Mouse (Mus musculus) cerebellum, postnatal 10 days (tissue): ENCODE data around the gene Smarca2.
"Not testable (repeated sequence)": the region's sequence is repeated elsewhere in the genome, so short reads cannot be mapped to it uniquely, and the experiment has no call there.

Source experiments
- DNase-seq, 2 experiments: peaks; one replicate each; pipeline ENCODE4 v3.0.0; 2021; ENCODE audit warnings: mixed read lengths in 2 of 2

The Smarca2 gene

DNA sequence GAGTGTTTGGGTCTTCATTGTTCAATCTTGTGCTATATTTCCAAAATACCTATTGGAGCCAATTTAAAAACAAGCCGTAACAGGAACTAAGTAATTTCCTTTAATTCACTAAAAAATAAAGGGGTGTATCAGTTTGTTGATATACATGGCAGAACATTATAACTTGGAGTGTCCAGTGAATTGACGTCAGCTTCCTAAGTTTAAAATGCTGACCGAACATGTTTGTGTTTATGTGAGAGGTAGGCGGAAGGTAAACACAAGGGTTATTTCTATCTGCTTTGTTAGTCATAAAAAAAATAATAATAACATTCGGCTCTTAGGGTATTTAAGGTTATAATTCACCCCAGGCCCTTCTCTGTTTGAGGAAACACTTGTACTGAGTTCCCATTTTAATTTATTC, 12.4 kb downstream of the Smarca2 start:
- DNase-seq: no peak

DNA sequence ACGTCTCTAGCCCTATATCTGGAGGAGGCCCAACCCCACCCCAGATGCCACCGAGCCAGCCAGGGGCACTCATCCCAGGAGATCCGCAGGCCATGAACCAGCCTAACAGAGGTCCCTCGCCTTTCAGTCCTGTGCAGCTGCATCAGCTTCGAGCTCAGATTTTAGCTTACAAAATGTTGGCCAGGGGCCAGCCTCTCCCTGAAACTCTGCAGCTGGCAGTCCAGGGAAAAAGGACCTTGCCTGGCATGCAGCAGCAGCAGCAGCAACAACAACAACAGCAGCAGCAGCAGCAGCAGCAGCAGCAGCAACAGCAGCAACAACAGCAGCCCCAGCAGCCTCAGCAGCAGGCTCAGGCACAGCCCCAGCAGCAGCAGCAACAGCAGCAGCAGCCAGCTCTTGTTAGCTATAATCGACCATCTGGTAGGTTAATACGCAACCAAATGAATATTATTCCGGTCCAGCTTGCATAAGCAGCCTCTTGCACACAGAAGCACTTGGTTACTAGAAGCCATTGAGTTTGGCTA, 25.9 kb downstream of the Smarca2 start:
- DNase-seq: peak; percentile 48 to 53

DNA sequence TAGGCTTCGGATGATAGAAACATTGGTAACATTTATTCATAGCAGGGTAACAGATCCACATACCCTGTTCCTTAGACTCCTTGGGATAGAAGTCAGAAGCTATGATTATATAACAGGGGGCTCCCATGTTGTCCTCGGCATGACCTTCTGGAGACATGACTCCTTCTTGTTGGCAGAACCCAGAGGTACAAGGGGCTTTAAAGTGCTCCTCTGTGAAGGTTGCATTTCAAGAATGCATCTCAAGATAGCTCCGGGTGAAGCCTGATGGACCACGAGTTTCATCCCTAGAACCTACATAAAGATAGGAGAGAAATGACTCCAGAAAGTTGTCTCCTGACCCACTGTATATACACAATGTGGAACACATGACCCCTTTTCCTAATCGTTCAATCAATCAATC, 27.4 kb downstream of the Smarca2 start:
- no peak for DNase-seq

DNA sequence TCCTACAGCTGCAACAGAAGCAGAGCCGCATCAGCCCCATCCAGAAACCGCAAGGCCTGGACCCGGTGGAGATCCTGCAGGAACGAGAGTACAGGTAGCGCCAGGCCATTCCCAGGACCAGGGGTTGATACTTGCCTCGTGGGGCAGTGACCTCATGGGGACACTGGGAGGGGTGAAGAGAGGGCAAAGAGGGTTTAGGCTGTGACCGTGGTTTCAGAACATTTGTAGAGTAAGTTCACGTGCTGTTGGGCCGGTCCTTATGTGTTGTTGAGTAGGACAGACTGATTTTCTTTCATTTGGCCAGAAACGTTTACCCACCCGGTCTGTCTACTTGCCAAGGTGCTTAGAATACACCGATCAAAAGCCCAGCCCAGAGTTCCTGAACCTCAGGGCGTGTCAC, 35.7 kb downstream of the Smarca2 start:
- DNase-seq: no peak

DNA sequence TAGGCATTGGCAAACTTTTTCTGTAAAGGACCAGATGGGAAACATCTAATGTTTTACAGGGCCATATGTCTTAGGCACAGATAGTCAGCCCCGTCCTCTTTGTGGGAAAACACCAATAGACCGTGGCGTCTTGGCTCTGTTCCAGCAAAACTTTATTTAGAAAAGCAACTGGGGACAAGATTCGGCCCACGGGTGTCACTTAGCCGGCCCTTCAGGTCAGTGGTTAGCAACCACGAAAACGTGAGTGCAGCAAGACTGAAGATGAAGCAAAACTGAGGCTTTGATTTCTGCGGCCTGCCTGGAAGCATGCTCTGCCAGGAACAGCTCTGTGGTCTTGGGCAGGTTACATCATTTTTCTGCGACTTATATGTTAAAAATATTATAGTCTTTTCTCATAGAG, 36.4 kb downstream of the Smarca2 start:
- peak in 1 of 2 experiments; percentile 22 for DNase-seq

DNA sequence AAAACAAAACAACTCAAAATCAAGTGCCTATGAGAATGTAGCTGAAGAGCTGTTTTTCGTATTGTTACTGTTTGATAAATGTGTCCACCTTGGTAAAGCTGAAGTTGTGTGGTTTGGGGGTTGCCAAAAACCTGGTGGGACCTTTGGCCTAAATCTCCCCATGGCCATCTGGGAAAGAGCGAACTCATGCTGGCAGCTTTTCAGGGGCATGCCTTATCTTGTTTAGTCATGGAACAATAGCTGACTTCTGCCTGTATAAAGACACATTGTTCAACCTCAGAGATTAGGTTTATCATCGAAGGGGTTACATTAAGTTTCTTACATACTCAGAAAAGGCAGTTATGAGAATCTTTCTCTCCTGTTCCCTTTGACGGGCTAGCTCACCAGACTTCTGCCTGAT, 38.2 kb downstream of the Smarca2 start:
- DNase-seq: peak; percentile 80 to 85

DNA sequence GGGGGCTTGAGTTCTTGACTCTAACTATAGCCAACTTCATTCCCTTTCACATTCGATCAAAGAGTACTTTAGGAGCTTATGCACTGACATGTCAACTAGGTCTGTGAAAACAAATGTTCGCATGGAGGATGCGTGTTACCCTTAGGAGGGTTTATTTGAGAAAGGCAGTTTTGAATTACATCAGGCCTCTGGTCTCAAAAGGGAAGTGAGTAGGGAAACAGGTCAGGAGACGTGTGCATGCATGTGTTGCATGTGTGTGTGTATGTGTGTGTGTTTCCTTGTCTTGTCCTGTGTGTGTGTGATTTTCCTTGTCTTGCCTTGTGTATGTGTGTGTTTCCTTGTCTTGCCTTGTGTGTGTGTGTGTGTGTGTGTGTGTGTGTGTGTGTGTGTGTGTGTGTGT, 39.1 kb downstream of the Smarca2 start:
- DNase-seq: no peak

DNA sequence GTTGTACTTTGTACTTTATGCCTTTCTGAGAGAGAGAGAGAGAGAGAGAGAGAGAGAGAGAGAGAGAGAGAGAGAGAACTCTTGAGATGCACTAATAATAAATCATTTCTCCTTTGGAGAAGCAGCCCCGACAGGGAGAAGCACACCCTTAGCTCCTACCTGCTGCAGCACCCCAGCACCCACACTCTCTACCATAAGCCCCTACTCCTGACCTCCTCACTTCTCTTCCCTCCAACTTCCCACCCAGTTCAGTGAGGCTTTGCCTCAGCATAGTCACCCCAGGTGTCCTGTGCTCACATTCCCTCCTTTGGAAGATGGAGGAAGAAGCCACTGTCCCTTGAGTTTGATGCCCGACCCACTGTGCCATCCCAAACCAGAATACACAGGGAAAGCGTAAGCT, 40.2 kb downstream of the Smarca2 start:
- DNase-seq: no peak

DNA sequence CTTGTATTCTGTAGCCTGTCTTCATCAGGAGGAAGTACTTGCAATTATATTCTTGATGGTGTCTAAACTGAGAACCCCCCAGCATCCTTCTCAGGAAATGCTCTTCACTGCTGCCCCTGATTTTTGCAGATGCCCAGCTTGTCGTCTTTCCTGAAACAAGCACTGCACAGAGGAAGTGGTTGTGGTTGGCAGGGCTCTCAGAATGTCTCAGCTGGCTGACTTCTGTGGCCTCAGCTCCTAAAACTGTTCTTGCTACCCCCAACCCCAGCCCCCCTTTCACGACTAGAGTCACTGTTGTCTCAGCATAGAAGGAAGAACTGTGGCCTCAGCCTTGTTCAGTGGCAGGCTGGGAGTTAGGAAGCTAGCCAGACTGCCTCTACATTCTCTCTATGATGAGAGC, 41.3 kb downstream of the Smarca2 start:
- no peak for DNase-seq

DNA sequence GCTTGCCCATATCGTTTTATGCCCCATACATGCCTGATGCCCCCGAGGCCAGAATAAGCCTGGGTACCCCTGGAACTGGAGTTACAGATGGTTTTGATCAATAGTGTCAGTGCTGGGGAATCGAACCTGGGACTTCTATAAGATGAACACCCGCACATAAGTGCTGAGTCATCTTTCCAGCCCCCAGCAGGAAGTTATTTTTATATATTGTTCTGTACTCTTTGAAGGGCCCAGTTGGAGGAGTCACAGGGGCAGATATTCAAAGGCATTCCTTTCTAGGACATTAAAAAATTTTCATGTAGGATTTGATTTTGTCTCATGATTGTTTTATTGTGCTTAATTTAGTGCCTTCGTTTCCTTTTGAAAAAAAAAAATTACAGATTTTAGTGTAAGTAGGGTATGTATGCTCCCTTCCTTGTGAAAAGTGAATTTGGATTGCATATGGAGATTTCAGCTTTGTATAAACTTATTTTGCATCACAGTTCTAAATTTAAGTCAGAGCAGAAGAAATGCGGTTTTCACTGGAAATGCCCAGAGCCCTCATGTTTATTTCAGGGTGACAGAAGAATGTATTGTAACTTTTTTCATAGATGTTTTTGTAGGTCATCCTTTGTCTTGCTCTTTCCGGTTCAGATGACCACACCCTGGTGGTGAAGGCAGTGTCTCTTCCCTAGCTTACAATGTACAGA, 45.9 kb downstream of the Smarca2 start:
- no peak for DNase-seq

DNA sequence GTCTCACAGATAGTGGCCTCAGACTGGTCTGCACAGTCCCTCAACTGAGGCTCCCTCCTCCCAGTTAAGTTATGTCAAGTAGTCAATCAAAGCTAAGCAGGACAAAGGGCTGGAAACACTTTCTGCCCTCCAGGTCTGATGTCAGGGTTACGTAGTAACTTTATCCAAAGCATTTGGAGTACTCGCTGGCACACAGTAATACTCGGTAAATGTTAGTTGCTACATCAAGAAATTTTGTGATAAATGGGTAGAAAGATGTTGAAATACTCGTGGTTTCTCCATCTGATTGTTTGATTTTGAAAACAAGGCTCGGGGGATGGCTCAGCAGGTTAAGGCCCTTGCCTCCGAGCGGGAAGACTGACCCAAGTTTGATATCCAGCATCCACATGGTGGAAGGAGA, 53.5 kb downstream of the Smarca2 start:
- DNase-seq: no peak

DNA sequence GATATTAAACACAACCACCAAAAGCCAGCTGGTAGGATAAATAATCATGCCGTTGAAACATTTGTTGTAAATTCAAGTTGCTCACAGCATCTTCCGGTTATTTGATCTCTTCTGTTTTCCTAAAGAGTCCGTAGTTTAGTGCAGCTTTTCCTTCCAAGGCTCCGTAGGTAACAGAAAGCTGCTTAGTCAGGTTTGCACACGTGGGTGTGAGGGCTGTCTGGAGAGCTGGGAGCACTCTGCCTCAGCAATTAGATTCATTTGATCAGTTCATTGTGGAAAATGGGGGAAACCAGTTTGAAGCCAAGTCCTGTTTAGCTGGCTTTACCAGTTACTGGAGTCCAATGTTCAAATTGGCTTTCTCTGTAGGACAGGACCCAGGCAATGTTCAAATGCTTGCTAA, 55.1 kb downstream of the Smarca2 start:
- DNase-seq: no peak

DNA sequence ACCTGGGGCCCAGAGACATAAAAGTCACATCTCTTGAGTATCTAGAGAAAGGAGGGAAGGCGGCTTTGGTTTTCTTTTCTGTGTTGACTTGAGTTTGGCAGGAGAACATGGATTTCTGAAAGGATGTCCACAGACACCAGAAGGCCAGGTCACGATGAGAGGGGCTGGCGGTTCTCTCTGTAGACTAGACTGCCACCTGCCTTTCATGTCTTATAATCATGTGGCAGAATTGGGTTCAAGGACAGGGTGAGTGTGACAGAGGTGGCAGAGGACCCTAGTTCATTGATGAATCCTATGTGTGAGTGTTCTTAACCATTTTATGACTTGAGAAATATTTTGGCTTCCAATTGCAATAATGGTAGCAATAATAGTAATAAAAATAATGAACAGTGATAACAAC, 56.3 kb downstream of the Smarca2 start:
- peak in 1 of 2 experiments; percentile 30 for DNase-seq

DNA sequence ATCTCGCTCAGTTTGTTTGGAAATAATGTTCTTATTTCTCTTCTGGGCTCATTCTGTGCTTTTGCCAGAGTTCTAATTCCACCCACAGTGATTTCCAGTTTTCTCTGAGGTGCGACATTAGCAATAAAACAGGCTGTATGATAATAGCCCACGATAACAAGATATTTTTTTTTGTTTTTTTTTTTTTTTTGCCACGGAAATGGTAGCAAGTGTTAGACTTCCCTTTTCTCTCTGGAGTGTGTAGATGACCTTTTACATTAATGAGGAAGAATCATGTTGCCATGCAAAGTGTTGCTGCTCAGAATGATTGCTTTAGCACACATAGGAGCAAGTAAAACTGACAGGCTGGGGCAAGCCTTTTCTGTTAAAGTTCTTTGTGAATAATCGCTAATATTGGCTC, 61.5 kb downstream of the Smarca2 start:
- DNase-seq: no peak

DNA sequence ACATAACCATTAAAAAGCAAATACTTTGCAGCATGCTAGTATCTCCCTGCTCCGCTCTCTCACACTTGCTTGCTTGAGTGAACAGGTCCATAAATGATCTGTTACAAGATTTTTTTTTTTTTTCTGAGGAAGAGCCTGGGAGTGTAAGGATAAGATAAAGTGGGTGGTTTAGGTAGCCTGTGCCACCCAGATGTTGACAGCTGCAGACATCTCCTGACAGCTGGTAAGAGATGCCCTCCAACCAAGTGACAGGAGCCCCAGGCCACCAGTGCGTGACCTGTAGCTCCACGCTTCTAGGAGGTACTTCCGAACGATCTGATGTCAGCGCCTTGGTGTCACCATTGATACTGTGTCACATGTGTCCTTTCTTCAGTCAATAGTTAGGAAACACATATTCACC, 65.2 kb downstream of the Smarca2 start:
- DNase-seq: no peak

DNA sequence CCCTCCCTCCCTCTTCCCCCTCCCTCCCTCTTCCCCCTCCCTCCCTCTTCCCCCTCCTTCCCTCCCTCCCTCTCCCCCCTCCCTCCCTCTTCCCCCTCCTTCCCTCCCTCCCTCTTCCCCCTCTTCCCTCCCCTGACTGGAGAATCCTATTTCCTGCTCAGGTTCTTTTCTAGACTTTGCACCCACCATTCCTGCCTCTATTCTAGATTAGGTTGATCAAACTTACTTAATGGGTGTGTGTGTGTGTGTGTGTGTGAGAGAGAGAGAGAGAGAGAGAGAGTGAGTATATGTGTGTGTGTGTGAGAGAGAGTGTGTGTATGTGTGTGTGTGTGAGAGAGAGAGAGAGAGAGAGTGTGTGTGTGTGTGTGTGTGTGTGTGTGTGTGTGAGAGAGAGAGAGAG, 66.6 kb downstream of the Smarca2 start:
- DNase-seq: not testable (repeated sequence)

DNA sequence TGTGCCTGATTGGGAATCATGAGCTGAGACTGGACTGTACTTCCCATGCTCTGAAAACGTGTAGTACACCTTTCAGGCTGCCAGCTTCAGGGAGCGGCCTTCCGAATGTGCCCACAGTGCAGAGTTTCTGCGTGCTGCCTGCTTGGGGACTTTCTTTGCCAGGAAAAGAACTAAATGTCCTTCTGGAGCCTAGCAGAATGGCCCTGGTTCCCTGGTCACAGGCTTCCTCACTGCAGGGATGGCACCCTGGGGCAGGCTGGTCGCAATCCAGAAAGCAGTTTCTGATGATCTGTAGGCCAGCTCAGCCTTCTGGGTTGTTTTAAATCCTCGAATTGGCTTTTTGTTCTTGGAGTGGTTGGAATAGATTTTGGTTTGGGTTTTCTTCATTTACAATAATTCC, 71.1 kb downstream of the Smarca2 start:
- DNase-seq: peak; percentile 90 to 93

DNA sequence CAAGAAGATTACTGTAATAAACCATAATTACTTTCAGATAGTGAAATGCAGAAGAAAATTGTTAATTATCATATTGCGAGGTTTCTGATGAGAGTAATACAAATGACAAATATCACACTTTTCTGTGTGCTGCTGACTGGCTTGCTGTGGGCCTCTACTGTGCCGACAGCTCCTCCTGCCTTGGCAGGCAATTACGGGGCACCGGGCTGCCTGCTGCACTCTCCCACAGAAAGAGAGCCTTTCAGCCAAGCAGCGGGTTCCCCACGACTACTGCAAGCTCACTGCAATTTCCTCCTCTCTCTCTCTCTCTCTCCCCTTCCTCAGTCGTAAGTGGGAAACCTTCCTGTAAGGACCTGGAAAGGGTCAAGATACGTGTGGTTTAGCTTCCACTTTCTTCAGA, 73.7 kb downstream of the Smarca2 start:
- peak; percentile 46 to 63 for DNase-seq

DNA sequence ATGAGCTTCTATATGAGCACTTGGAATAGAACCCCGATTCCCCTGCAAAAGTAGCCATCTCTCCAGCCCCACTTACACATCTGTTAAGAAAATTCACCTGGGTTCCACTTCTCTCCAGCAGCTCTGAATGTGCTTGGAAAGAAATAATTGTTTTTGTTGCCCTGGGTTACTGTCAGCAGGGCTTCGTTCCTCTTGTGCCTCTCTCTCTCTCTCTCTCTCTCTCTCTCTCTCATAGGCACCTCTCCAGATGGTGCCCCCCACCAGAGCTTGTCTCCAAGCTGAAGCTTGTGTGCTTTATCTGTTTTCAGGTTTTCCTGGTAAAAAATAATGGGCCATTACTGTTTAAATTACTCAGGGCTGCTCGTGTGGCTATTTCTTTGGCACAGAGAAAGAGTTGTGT, 74.8 kb downstream of the Smarca2 start:
- DNase-seq: no peak

DNA sequence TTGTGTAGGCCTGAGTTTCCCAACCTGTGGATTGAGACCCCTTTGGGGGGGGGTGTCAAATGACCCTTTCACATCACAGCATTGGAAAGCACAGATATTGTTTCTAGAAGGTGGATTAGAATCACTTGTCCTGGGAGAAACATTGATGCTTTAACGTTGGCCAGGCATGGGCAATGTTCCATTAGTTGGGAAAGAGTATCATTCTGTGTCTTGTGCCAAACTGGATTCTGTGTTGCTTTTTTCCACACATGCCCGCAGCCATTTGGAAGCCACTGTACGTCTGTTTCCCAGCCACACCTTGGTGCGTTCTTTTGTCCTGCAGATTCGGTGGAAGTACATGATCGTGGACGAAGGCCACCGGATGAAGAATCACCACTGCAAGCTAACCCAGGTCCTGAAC, 76.7 kb downstream of the Smarca2 start:
- DNase-seq: no peak

DNA sequence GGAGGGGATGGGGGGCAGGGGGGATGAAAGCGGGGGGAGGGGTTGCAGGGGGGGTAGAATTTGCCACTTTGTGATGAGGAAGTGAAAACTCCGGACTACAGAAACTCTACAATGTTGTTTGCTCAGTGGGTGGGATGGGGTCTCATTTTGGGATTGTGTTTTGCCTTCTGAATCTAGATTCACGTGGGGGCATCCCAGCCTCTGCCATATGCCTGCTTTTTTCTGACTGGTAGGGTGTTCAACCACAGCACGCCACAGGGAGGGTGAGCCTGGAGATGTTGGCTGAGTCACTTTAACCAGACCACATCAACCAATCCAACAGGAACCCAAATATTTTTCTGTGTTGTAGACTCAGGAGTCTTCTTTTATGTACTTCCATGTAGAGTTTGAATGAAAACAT, 77.3 kb downstream of the Smarca2 start:
- DNase-seq: no peak

DNA sequence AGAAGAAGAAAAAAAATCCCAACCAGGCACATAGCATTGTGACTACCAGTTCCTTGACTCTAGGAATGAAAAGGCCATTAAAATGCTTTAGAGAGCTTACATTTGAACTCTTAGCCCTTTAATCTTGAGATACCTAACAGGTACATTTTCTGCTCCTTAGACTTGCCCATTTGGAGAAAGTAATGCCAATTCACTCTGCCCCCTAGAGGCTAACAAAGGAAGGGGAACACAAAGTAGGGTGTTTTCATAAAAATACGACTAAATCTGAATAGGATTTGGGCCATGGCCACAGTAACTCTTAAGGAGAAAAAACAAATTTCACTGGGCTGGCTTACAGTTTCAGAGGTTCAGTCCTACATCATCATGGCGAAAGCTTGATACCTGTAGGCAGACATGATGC, 77.9 kb downstream of the Smarca2 start:
- DNase-seq: no peak

DNA sequence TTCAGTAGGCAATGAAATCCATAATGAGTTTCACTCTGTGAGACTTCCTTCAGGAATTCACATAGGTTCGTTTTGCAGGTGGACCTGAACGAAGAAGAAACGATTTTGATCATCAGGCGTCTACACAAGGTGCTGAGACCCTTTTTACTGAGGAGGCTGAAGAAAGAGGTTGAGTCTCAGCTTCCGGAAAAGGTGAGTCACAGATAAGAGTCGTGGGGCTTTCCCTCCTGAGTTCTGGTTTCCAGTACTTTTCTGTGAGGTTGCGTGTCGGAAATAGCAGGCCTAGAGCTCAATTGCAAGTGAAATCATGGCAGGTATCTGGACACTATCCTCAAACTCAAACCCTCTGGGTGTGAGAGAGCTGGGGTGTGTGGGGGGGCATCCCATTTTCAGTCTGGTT, 78.9 kb downstream of the Smarca2 start:
- no peak for DNase-seq

DNA sequence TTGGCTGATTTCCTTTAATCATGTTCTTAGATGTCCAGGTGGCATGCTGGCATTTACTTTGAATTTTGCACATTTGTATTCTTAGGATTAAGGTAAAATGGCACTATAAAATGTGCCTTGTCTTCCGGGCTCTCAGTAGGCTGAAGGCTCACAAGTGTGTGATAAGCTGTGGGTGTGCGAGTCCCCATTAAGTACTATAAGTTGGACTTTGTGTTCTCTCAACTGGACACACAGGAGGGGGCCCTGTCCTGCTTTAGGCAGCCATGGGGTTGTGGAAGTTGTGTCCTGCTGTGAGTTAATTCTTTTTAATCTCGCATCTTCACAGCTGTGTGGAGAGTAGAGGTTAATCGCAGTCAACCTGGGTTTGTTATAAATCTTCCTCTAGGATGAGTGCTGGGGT, 85.7 kb downstream of the Smarca2 start:
- no peak for DNase-seq

DNA sequence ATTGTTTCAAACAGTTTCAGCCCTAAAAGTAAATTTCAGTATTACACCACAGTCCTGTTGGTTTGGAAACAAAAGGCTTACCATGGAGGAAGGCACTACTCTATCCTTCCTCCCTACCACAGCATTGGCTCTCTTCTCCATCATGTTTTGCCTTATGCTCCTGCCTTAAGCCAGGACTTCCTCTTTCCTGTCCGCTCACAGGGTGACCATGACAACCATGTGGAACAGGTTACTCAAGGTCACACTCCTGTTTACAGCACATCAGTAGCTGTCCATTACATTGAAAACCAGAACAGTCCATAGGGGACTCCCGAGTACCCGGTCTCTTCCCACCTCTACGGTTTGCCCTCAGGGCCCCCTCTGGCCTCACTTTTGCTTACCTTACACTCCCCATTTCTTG, 92.3 kb downstream of the Smarca2 start:
- no peak for DNase-seq
